Mouse (Mus musculus) neural tube, embryonic 12.5 days (tissue): ENCODE measurements around the gene Pcbd1. TPM values are rescaled to one million over a fixed set of nuclear protein-coding genes. Genes with fewer than 3 reads are reported as not detected.

Source experiments
- ATAC-seq: fragments of 200-750 bp; cut with Nextera tagmentation; 2 replicates; pipeline ENCODE4 v1.8.0; 2017; ENCODE audit warnings: low read depth, mild to moderate bottlenecking, moderate TSS enrichment, moderate library complexity; ENCODE audit not compliant: low FRiP score
- H3K27ac ChIP-seq: fragments of 300-500 bp; sonication (generic); 2 replicates; pipeline ENCODE4 v1.5.1; 2016
- H3K27me3 ChIP-seq: fragments of 300-500 bp; sonication (generic); replicated peaks from 2 replicates; pipeline ENCODE4 v1.6.1; 2016; ENCODE audit warnings: mild to moderate bottlenecking
- H3K36me3 ChIP-seq: fragments of 300-500 bp; sonication (generic); 2 replicates; pipeline ENCODE4 v1.6.1; 2016; ENCODE audit warnings: mild to moderate bottlenecking
- H3K4me1 ChIP-seq: fragments of 300-500 bp; sonication (generic); 2 replicates; pipeline ENCODE4 v1.6.1; 2016
- H3K4me2 ChIP-seq: fragments of 300-500 bp; sonication (generic); replicated peaks from 2 replicates; pipeline ENCODE4 v1.6.1; 2016; ENCODE audit warnings: mild to moderate bottlenecking
- H3K4me3 ChIP-seq: fragments of 300-500 bp; sonication (generic); 2 replicates; pipeline ENCODE4 v1.5.1; 2016
- H3K9ac ChIP-seq: fragments of 300-500 bp; sonication (generic); 2 replicates; pipeline ENCODE4 v1.6.1; 2016; ENCODE audit warnings: mild to moderate bottlenecking
- H3K9me3 ChIP-seq: fragments of 300-500 bp; sonication (generic); 2 replicates; pipeline ENCODE4 v1.6.1; 2016; ENCODE audit warnings: mild to moderate bottlenecking
- WGBS: fragments of 180-500 bp; shearing (Covaris S2); methylation state at CpG from one replicate; pipeline ENCODE4 v1.1.7; 2016; 5-methylcytosine and 5-hydroxymethylcytosine counted together
- polyA plus RNA-seq: library from polyadenylated mRNA; unstranded; fragments of >200 nt; fragmentation: Nextera tagmentation; extraction: Ambion mirVana; gene quantifications from 2 replicates; pipeline ENCODE4 v1.2.1, GENCODE M21; 2016

Pcbd1 gene
- polyA plus RNA-seq, 1 experiment from 2014 or later, result 27.6 TPM

DNA sequence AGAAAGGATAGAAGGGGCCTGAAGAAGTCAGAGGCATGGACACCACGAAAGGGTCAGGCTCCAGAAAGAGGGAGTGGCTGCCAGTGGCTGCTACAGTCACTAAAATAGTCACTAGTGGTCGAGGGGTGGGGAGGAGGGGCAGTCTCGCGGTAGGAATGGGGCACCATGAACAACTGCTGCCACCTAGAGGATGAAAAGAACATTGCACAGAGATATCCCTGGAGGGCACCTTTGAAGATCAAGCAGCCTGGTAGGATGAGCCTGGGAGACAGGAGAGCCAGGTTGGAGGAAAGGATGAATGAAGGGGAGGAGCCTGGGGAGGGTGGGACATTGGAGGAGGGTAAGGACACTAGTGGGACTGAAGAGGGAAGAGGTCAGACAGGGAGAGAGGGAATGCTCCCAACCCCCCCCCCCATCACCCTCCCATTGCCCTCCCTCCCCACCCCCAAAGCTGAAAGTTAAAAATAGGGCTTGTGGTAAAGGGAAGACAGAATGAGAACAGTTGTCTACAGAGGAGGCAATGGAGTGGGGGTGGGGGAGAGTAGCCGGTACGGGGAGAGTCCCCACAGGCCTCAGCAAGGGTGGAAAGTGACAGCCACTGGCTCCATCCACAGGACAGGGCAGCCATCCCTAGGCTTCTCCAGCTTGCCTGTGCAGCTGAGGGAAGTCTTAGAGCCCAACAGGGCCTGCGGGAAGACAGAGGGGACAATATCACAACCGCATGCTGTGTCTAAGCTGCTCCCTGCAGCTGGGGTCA lies 20.5 kb upstream of the Pcbd1 start:
- Histone ChIP-seq H3K27me3 (no peaks in the 10 kb centered on the region), H3K36me3 (no peaks in the 10 kb centered on the region), H3K4me3 (no peak overlapping the region), H3K4me1 (peaks cover 27% of the 10 kb centered on the region), H3K4me2 (peak overlapping the region; percentile 35), H3K9me3 (no peaks in the 10 kb centered on the region), H3K9ac (no peak overlapping the region), H3K27ac (no peak overlapping the region)
- 2% methylated on average over 8 of the region's 8 CpGs for WGBS
- peak; percentile 34 for ATAC-seq

- H3K27me3 ChIP-seq, result no peaks in the 10 kb centered on the region
Observed at GRCm38 (mm10) chr10:61069248-61069647, 19.9 kb upstream of the Pcbd1 start.

DNA sequence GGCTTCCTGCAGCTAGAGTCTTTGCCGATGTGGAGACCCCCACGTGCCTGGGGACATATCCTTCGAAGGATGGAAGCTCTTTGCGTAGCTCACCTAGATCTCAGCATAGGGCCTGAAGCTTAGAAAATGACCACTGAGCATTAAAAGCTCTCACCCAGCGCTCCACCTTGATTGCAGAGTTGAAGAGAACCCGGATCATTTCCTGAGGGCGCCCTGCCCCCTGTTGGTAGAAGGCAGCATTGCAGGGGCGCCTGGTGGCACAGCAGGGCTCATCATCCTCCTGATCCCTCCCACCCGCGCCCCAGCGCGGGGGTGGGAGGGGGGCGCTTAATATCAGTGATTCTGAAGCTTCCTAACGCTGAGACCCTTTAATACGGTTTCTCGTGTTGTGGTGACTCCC lies 16.8 kb upstream of the Pcbd1 start:
- Histone ChIP-seq H3K4me1 (peaks cover 14% of the 10 kb centered on the region), H3K9ac (no peak overlapping the region), H3K27me3 (no peaks in the 10 kb centered on the region), H3K9me3 (no peaks in the 10 kb centered on the region), H3K4me2 (no peak overlapping the region), H3K4me3 (no peak overlapping the region), H3K36me3 (no peaks in the 10 kb centered on the region), H3K27ac (no peak overlapping the region)
- ATAC-seq, result no peak
- 15% methylated on average over 16 of the region's 16 CpGs for WGBS

More at GRCm38 (mm10) chr10:61069248-61069647, 19.9 kb upstream of the Pcbd1 start:
- Histone ChIP-seq H3K4me3 (no peak overlapping the region), H3K36me3 (no peaks in the 10 kb centered on the region), H3K27ac (no peak overlapping the region), H3K4me1 (peaks cover 26% of the 10 kb centered on the region), H3K9ac (no peak overlapping the region), H3K9me3 (no peaks in the 10 kb centered on the region), H3K4me2 (peak overlapping the region; percentile 35)
- 7% methylated on average over 13 of the region's 13 CpGs for WGBS
- peak; percentile 31; the same call in 1 of the 2 replicates for ATAC-seq

DNA sequence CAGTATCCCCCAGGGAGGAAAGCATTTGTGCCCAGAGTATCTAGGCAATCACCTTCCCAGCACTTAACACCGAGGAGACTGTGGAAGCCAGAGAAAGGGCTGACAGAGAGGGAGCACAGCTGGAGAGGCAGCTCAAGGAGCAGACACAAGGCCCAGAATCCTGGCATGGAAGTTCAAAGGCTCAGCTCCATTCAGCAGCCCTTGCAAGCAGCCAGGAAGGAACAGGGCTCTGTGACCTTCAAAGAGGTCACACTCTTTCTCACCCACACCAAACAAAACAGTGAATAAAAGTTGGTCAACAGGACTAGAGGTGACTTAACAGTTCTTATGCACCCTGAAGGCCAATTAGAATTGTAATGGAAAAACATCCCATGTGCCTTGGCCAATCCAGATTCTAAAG lies 14.5 kb upstream of the Pcbd1 start:
- Histone ChIP-seq H3K4me2 (no peak overlapping the region), H3K4me1 (peaks cover 3% of the 10 kb centered on the region; the same call in 1 of the 2 replicates), H3K27ac (no peak overlapping the region), H3K9me3 (no peaks in the 10 kb centered on the region), H3K4me3 (no peak overlapping the region), H3K36me3 (no peaks in the 10 kb centered on the region), H3K9ac (no peak overlapping the region), H3K27me3 (no peaks in the 10 kb centered on the region)
- WGBS, result 4% methylated on average over 1 of the region's 1 CpGs
- no peak for ATAC-seq

DNA sequence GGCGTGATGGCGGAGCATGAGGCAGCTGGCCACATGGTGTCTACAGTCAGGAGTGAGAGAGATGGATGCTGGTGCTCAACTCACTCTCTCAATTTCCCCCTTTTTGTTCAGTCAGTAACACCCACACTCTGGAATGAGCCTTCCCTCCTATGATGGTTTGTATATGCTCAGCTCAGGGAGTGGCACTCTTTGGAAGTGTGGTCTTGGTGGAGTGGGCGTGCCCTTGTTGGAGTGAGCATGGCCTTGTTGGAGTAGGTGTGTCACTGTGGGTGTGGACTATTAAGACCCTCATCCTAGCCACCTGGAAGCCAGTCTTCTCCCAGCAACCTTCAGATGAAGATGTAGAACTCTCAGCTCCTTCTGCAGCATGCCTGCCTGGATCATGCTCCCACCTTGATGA lies 13.5 kb upstream of the Pcbd1 start:
- 98% methylated on average over 3 of the region's 3 CpGs for WGBS

GRCm38 (mm10) chr10:61080227-61080930 lies 8.8 kb upstream of the Pcbd1 start:
- Histone ChIP-seq H3K9ac (no peak overlapping the region), H3K36me3 (no peaks in the 10 kb centered on the region), H3K27me3 (no peaks in the 10 kb centered on the region), H3K4me3 (no peak overlapping the region), H3K4me1 (peaks cover 8% of the 10 kb centered on the region), H3K4me2 (peak overlapping the region; percentile 45), H3K27ac (peak overlapping the region; percentile 63), H3K9me3 (no peaks in the 10 kb centered on the region)
- WGBS, result 35% methylated on average over 14 of the region's 14 CpGs
- ATAC-seq, result peak; percentile 98

More for the DNA sequence above, 13.5 kb upstream of the Pcbd1 start:
- Histone ChIP-seq H3K27me3 (no peaks in the 10 kb centered on the region), H3K27ac (no peak overlapping the region), H3K9ac (no peak overlapping the region), H3K4me2 (no peak overlapping the region), H3K4me1 (peaks cover 6% of the 10 kb centered on the region), H3K9me3 (no peaks in the 10 kb centered on the region), H3K36me3 (no peaks in the 10 kb centered on the region), H3K4me3 (no peak overlapping the region)
- ATAC-seq, result no peak

GRCm38 (mm10) chr10:61080931-61081255 lies 8.2 kb upstream of the Pcbd1 start:
- Histone ChIP-seq H3K4me1 (peaks cover 8% of the 10 kb centered on the region), H3K4me3 (no peak overlapping the region), H3K36me3 (no peaks in the 10 kb centered on the region), H3K9ac (no peak overlapping the region), H3K9me3 (no peaks in the 10 kb centered on the region), H3K27ac (peak overlapping the region; percentile 63; the same call in 1 of the 2 replicates), H3K4me2 (no peak overlapping the region), H3K27me3 (no peaks in the 10 kb centered on the region)
- 0 out of 2 replicates have a peak, but pooled peaks have one; percentile 3 for ATAC-seq
- WGBS, result 87% methylated on average over 11 of the region's 11 CpGs

DNA sequence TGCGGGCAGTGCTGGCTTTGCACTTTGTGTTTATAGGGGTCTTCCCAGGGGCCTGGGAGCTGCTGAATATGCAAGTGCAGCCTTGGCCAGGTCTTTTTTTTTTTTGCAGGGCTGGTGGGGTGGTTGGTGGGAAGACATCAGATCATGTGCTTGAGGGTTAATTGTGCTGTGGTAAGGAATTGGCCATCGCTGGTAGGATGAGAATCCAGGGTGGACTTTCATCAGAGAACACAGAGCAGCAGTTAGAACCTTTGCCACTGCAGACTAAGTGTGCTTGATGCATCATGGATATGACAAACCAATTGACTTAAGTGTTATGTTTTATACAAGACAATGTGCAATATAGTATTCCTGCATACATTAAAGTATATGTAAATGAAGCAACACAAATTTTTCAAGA lies 3.8 kb upstream of the Pcbd1 start:
- Histone ChIP-seq H3K4me2 (no peak overlapping the region), H3K9me3 (no peaks in the 10 kb centered on the region), H3K9ac (no peak overlapping the region), H3K27ac (no peak overlapping the region), H3K36me3 (no peaks in the 10 kb centered on the region), H3K4me1 (peaks cover 14% of the 10 kb centered on the region), H3K27me3 (no peaks in the 10 kb centered on the region), H3K4me3 (no peak overlapping the region)
- WGBS, result 90% methylated on average over 2 of the region's 2 CpGs
- ATAC-seq, result no peak

- no peak overlapping the region for H3K27ac ChIP-seq
- ATAC-seq, result no peak
- no peaks in the 10 kb centered on the region for H3K36me3 ChIP-seq
- H3K9me3 ChIP-seq, result no peaks in the 10 kb centered on the region
- no peak overlapping the region for H3K4me3 ChIP-seq
- no peaks in the 10 kb centered on the region for H3K27me3 ChIP-seq
- no peak overlapping the region for H3K9ac ChIP-seq
- WGBS, result 57% methylated on average over 3 of the region's 3 CpGs
- H3K4me2 ChIP-seq, result no peak overlapping the region
- peaks cover 10% of the 10 kb centered on the region for H3K4me1 ChIP-seq
Observed at GRCm38 (mm10) chr10:61086502-61086901, 2.6 kb upstream of the Pcbd1 start.

DNA sequence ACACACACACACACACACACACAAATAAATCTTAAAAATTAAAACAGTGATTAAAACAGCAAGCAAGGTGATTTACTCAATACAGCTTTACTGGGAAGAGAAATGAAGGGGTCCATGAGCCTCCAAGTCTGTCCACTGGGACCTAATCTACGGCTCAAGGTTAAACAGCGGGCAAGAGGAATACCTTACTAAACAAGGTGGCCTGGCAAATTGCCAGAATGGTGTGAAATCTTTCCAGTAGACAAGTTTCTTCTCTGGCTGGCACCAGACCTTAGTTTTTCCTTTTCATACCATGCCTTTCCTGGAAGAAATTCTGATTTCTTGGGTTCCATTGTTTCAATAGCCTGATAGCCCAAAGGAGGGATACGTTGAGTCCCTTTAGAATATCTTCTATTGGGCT lies 663 bp upstream of the Pcbd1 start:
- no peak overlapping the region for H3K27ac ChIP-seq
- no peaks in the 10 kb centered on the region for H3K36me3 ChIP-seq
- no peak for ATAC-seq
- WGBS, result 88% methylated on average over 3 of the region's 3 CpGs
- H3K9ac ChIP-seq, result no peak overlapping the region
- H3K4me2 ChIP-seq, result no peak overlapping the region
- no peaks in the 10 kb centered on the region for H3K9me3 ChIP-seq
- H3K4me1 ChIP-seq, result peaks cover 10% of the 10 kb centered on the region
- no peak overlapping the region for H3K4me3 ChIP-seq
- no peaks in the 10 kb centered on the region for H3K27me3 ChIP-seq

DNA sequence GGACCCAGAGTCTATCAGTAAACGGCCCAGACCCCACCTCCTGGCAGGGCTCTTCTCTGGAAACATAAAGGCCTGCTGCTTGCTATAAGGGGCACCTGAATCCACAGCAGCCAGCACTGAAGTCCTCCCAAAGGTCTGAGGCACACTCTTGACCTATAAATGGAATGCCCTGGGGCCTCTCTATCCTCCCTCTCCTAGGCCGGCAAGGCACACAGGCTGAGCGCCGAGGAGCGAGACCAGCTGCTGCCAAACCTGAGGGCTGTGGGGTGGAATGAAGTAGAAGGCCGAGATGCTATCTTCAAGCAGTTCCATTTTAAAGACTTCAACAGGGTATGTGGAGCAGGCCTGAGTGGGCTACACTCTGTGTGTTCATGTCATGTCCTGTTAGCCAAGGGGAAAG lies 2.7 kb downstream of the Pcbd1 start:
- Histone ChIP-seq H3K27me3 (no peaks in the 10 kb centered on the region), H3K9me3 (no peaks in the 10 kb centered on the region), H3K9ac (no peak overlapping the region), H3K4me1 (peaks cover 10% of the 10 kb centered on the region), H3K4me2 (no peak overlapping the region), H3K27ac (no peak overlapping the region), H3K36me3 (0 out of 2 replicates have a peak, but pooled peaks cover 3% of the 10 kb centered on the region), H3K4me3 (no peak overlapping the region)
- no peak for ATAC-seq
- 80% methylated on average over 6 of the region's 6 CpGs for WGBS

DNA sequence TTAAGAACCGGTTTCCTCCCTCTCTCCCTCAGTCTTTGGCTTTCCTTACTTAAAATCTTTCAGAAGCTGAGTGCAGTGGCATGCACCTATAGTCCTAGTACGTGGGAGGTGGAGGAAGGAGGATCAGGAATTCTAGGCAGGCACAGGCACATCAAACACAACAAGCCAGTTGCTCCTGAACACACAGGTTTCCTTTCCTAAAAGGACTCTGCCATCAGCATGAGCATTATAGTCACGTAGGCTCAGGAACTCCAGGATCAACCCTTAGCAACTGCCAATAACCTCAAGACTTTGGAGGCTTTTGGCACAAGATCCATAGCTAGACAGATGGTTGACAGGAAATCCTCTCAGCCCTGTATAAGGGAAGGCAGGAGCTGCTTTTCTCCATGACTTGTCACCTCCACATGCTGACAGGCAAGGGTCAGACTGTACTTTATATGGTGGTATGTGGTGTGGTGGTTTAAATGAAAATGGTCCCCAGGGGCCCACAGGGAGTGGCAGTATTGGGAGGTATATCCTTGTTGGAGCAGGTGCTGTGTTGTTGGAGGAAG lies 14.5 kb downstream of the Pcbd1 start:
- 96% methylated on average over 3 of the region's 3 CpGs for WGBS
- no peak overlapping the region for H3K9ac ChIP-seq
- no peak overlapping the region for H3K4me3 ChIP-seq
- ATAC-seq, result no peak
- H3K27me3 ChIP-seq, result no peaks in the 10 kb centered on the region
- H3K27ac ChIP-seq, result no peak overlapping the region
- H3K9me3 ChIP-seq, result no peaks in the 10 kb centered on the region
- H3K4me1 ChIP-seq, result no peaks in the 10 kb centered on the region
- no peak overlapping the region for H3K4me2 ChIP-seq
- H3K36me3 ChIP-seq, result peaks cover 92% of the 10 kb centered on the region
